Mouse (Mus musculus) small intestine, adult 2 months (tissue): ENCODE measurements around the gene Fam47e.

Source experiments
- CTCF ChIP-seq: fragments of 200-500 bp; IDR thresholded peaks from 2 replicates; pipeline ENCODE4 v1.5.1; 2012; ENCODE audit warnings: low read depth, mild to moderate bottlenecking, control low read depth, inconsistent platforms, low read length, moderate library complexity, mixed read lengths; ENCODE audit not compliant: insufficient replicate concordance, insufficient read length; ENCODE audit errors: extremely low read depth
- POLR2A ChIP-seq: fragments of 200-500 bp; IDR thresholded peaks from 2 replicates; pipeline ENCODE4 v1.6.1; 2012; ENCODE audit warnings: low read depth, mild to moderate bottlenecking, control low read depth, inconsistent platforms, low read length, moderate library complexity

DNA sequence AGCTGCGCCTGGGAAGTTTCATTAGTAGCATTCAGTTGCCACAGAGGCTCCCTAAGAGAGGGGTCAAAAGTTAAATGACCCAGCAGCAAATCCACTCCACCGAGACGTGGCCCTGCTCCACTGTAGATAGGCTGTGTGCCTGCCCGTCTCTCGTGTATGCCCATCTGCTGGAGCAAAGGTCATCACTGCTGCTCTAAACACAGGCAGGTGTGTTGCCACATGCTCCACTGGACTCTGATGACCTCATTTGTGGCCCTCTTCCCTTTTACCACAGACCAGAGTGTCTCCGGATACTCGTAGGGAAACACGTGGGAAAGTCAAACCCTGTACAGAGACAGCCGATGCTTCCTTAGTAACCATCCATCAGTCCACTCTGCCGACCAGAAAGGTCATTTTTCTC is 31.1 kb downstream of the Fam47e start:
- TF ChIP-seq CTCF, result no peak
- no peak for TF ChIP-seq POLR2A
